Mouse (Mus musculus): ENCODE data around the gene Cnot6.

DNA sequence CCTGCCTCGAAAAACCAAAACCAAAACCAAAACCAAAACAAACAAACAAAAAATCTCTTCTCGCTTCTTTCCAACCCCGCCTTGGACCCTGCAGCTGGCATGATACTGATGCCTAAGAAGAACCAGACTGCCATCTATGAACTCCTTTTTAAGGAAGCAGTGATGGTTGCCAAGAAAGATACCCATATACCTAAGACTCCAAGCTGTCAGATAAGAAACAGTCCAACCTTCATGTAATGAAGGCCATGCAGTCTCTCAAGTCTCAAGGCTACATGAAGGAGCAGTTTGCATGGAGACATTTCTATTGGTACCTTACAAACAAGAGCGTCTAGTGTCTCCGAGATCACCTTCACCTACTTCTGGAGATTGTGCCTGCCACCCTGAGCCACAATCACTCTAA lies 14.7 kb downstream of the Cnot6 start:
- no peak for TF ChIP-seq POLR2A (IDR thresholded peaks at IDR 0.05; ENCODE audit: borderline replicate concordance, extremely low read depth, insufficient read depth, insufficient read length, poor library complexity, severe bottlenecking)
- no peak for TF ChIP-seq CTCF (IDR thresholded peaks at IDR 0.05; ENCODE audit: borderline replicate concordance, extremely low read depth, insufficient read depth, insufficient read length)
